Mouse (Mus musculus) kidney, adult 2 months (tissue): ENCODE measurements around the gene Hfe2.

Source experiments
- CTCF ChIP-seq: fragments of 200-500 bp; conservative IDR thresholded peaks from 2 replicates; pipeline ENCODE4 v1.5.1; 2011; ENCODE audit warnings: low read depth, mild to moderate bottlenecking, control low read depth, low read length, moderate library complexity, mixed read lengths; ENCODE audit not compliant: insufficient read depth, insufficient read length
- POLR2A ChIP-seq: fragments of 200-500 bp; IDR thresholded peaks from one replicate; pipeline ENCODE4 v1.6.1; 2011; ENCODE audit warnings: low read depth, low read length, control low read depth

- TF ChIP-seq CTCF (no peak), POLR2A (peak; percentile 27)
Measured at GRCm38 (mm10) chr3:96560881-96561668, 36.1 kb downstream of the Hfe2 start.
